Mouse (Mus musculus) forebrain, embryonic 16.5 days (tissue): ENCODE measurements at regions not wholly inside any gene's neighbourhood (a gene's known extent, or its start where the extent isn't known, plus 50 kb on each side); places are given as distances from the start of the nearest gene placed in this dataset.
A peak's percentile ranks its signal among the peaks of the same experiment; 100 is the strongest.
"Not testable (repeated sequence)": the region's sequence is repeated elsewhere in the genome, so short reads cannot be mapped to it uniquely, and the experiment has no call there.

Experiments used
- ATAC-seq: fragments of 200-750 bp; cut with Nextera tagmentation; 2 replicates; pipeline ENCODE4 v1.8.0; 2017; ENCODE audit warnings: mild to moderate bottlenecking, moderate library complexity
- H3K27ac ChIP-seq: fragments of 300-500 bp; sonication (generic); 2 replicates; pipeline ENCODE4 v1.5.1; 2014; ENCODE audit warnings: low read length, control low read depth
- H3K27me3 ChIP-seq: fragments of 300-500 bp; sonication (generic); replicated peaks from 2 replicates; pipeline ENCODE4 v1.6.1; 2014; ENCODE audit warnings: low read length; ENCODE audit not compliant: control insufficient read depth, insufficient read depth
- H3K36me3 ChIP-seq: fragments of 300-500 bp; sonication (generic); 2 replicates; pipeline ENCODE4 v1.6.1; 2014; ENCODE audit not compliant: control insufficient read depth, insufficient read depth
- H3K4me1 ChIP-seq: fragments of 300-500 bp; sonication (generic); replicated peaks from 2 replicates; pipeline ENCODE4 v1.6.1; 2014; ENCODE audit warnings: low read length; ENCODE audit not compliant: control insufficient read depth, insufficient read depth
- H3K4me2 ChIP-seq: fragments of 300-500 bp; sonication (generic); 2 replicates; pipeline ENCODE4 v1.6.1; 2014; ENCODE audit warnings: mild to moderate bottlenecking, low read length, control low read depth
- H3K4me3 ChIP-seq: fragments of 300-500 bp; sonication (generic); replicated peaks from 2 replicates; pipeline ENCODE4 v1.5.1; 2014; ENCODE audit warnings: mild to moderate bottlenecking, low read length, control low read depth
- H3K9ac ChIP-seq: fragments of 300-500 bp; sonication (generic); replicated peaks from 2 replicates; pipeline ENCODE4 v1.6.1; 2014; ENCODE audit warnings: low read depth, low read length, control low read depth
- H3K9me3 ChIP-seq: fragments of 300-500 bp; sonication (generic); 2 replicates; pipeline ENCODE4 v1.6.1; 2016; ENCODE audit warnings: low read length; ENCODE audit not compliant: control insufficient read depth
- WGBS: fragments of 180-500 bp; shearing (Covaris S2); extraction: QIAGEN DNeasy Blood & Tissue Kit; methylation state at CpG from one replicate; pipeline ENCODE4 v1.1.7; 2014; 5-methylcytosine and 5-hydroxymethylcytosine counted together

GRCm38 (mm10) chr14:95082877-95083276 lies 798.2 kb upstream of the 4921530L21Rik start:
- no peak overlapping the region for H3K9ac ChIP-seq
- no peaks in the 10 kb centered on the region for H3K36me3 ChIP-seq
- no peak overlapping the region for H3K27ac ChIP-seq
- 51% methylated on average over 2 of the region's 2 CpGs for WGBS
- H3K9me3 ChIP-seq, result no peaks in the 10 kb centered on the region
- no peak overlapping the region for H3K4me2 ChIP-seq
- no peaks in the 10 kb centered on the region for H3K4me1 ChIP-seq
- 0 out of 2 replicates have a peak, but pooled peaks have one; percentile 49 for ATAC-seq
- H3K27me3 ChIP-seq, result no peaks in the 10 kb centered on the region
- H3K4me3 ChIP-seq, result no peak overlapping the region

- not testable (repeated sequence) for H3K36me3 ChIP-seq, H3K9me3 ChIP-seq, H3K4me3 ChIP-seq, H3K27ac ChIP-seq, H3K4me1 ChIP-seq, ATAC-seq, H3K27me3 ChIP-seq, H3K9ac ChIP-seq, H3K4me2 ChIP-seq
- 86% methylated on average over 10 of the region's 10 CpGs for WGBS
Observed at GRCm38 (mm10) chr14:95091691-95092395, 789.2 kb upstream of the 4921530L21Rik start.

GRCm38 (mm10) chr14:95113863-95114262 lies 767.2 kb upstream of the 4921530L21Rik start:
- 51% methylated on average over 4 of the region's 4 CpGs for WGBS
- H3K9me3 ChIP-seq, result no peaks in the 10 kb centered on the region
- H3K36me3 ChIP-seq, result no peaks in the 10 kb centered on the region
- no peak overlapping the region for H3K4me2 ChIP-seq
- no peaks in the 10 kb centered on the region for H3K27me3 ChIP-seq
- no peak overlapping the region for H3K27ac ChIP-seq
- H3K4me3 ChIP-seq, result no peak overlapping the region
- no peaks in the 10 kb centered on the region for H3K4me1 ChIP-seq
- ATAC-seq, result peak; percentile 73
- no peak overlapping the region for H3K9ac ChIP-seq
